13 mouse cellular contexts compared by ENCODE assay signal in genomic region chr12:109454137-109454536, GRCm38 (mm10). TPM values are rescaled to one million over a fixed set of nuclear protein-coding genes. Genes with fewer than 3 reads are reported as not detected.
DNase-seq lines count a peak whose midpoint lies in the region; ATAC-seq lines count a peak whose summit lies in the region.
"Had no signal": no experiment of that assay in that cellular context is flagged by ENCODE, and none has a peak within 500 bp of the region (broad histone marks: within the 10 kb centered on the region; RNA-seq: fewer than 3 reads in every experiment).

No protein-coding gene starts in this region.

- H3K4me3 ChIP-seq in forebrain, embryonic 10.5 days: peak overlapping the region; percentile 65
- no peak overlapping the region for H3K4me3 ChIP-seq in forebrain, embryonic 16.5 days (replicated peaks; ENCODE audit: low read length)
- H3K4me3 ChIP-seq in hindbrain, embryonic 15.5 days: peak overlapping the region; percentile 43
- peak overlapping the region; percentile 44 for H3K4me3 ChIP-seq in midbrain, embryonic 11.5 days (ENCODE audit: low read depth, low read length)

- no peak for ATAC-seq in forebrain, embryonic 16.5 days
- ATAC-seq in hindbrain, embryonic 15.5 days (ENCODE audit: low FRiP score, low read depth): no peak
- ATAC-seq in midbrain, embryonic 11.5 days (ENCODE audit: low FRiP score): no peak
- ATAC-seq: Patski had no signal

- no peaks in the 10 kb centered on the region for H3K9me3 ChIP-seq in forebrain, embryonic 10.5 days
- no peaks in the 10 kb centered on the region for H3K9me3 ChIP-seq in forebrain, embryonic 16.5 days (ENCODE audit: control insufficient read depth, low read length)
- no peaks in the 10 kb centered on the region for H3K9me3 ChIP-seq in hindbrain, embryonic 15.5 days
- no peaks in the 10 kb centered on the region for H3K9me3 ChIP-seq in midbrain, embryonic 11.5 days (ENCODE audit: control insufficient read depth, low read length)

- peaks cover 6% of the 10 kb centered on the region; the same call in 1 of the 2 replicates for H3K36me3 ChIP-seq in forebrain, embryonic 10.5 days (replicated peaks)
- no peaks in the 10 kb centered on the region for H3K36me3 ChIP-seq in forebrain, embryonic 16.5 days (ENCODE audit: control insufficient read depth, insufficient read depth)
- no peaks in the 10 kb centered on the region for H3K36me3 ChIP-seq in hindbrain, embryonic 15.5 days
- no peaks in the 10 kb centered on the region for H3K36me3 ChIP-seq in midbrain, embryonic 11.5 days (ENCODE audit: control insufficient read depth, insufficient read depth, low read length)

- H3K27ac ChIP-seq in forebrain, embryonic 10.5 days: peak overlapping the region; percentile 94
- H3K27ac ChIP-seq in forebrain, embryonic 16.5 days (ENCODE audit: low read length): no peak overlapping the region
- H3K27ac ChIP-seq in hindbrain, embryonic 15.5 days (replicated peaks): no peak overlapping the region
- H3K27ac ChIP-seq in midbrain, embryonic 11.5 days (ENCODE audit: low read depth, low read length): no peak overlapping the region

- no peak overlapping the region for H3K9ac ChIP-seq in forebrain, embryonic 16.5 days (replicated peaks; ENCODE audit: low read depth, low read length)
- H3K9ac ChIP-seq in hindbrain, embryonic 15.5 days: no peak overlapping the region
- H3K9ac ChIP-seq in midbrain, embryonic 11.5 days (ENCODE audit: low read length): peak overlapping the region; percentile 65

- no peak overlapping the region; the same call in 1 of the 2 replicates for H3K4me2 ChIP-seq in forebrain, embryonic 16.5 days (ENCODE audit: low read length)
- H3K4me2 ChIP-seq in hindbrain, embryonic 15.5 days: peak overlapping the region; percentile 92
- peak overlapping the region; percentile 63 for H3K4me2 ChIP-seq in midbrain, embryonic 11.5 days

- H3K27me3 ChIP-seq in forebrain, embryonic 10.5 days (ENCODE audit: poor library complexity, severe bottlenecking): peaks cover 100% of the 10 kb centered on the region
- peaks cover 55% of the 10 kb centered on the region for H3K27me3 ChIP-seq in forebrain, embryonic 16.5 days (replicated peaks; ENCODE audit: control insufficient read depth, insufficient read depth, low read length)
- H3K27me3 ChIP-seq in hindbrain, embryonic 15.5 days: peaks cover 40% of the 10 kb centered on the region
- H3K27me3 ChIP-seq in midbrain, embryonic 11.5 days (ENCODE audit: control insufficient read depth, insufficient read depth, low read length): peaks cover 88% of the 10 kb centered on the region

- WGBS in forebrain, embryonic 10.5 days: 7% methylated on average over 13 of the region's 13 CpGs
- 14% methylated on average over 13 of the region's 13 CpGs for WGBS in forebrain, embryonic 16.5 days
- 15% methylated on average over 13 of the region's 13 CpGs for WGBS in hindbrain, embryonic 15.5 days
- WGBS in midbrain, embryonic 11.5 days: 9% methylated on average over 13 of the region's 13 CpGs

- H3K4me1 ChIP-seq in forebrain, embryonic 10.5 days: peaks cover 97% of the 10 kb centered on the region
- peaks cover 44% of the 10 kb centered on the region for H3K4me1 ChIP-seq in forebrain, embryonic 16.5 days (replicated peaks; ENCODE audit: control insufficient read depth, insufficient read depth, low read length)
- peaks cover 52% of the 10 kb centered on the region for H3K4me1 ChIP-seq in hindbrain, embryonic 15.5 days (replicated peaks)
- H3K4me1 ChIP-seq in midbrain, embryonic 11.5 days (ENCODE audit: control insufficient read depth, insufficient read depth, low read length): peaks cover 59% of the 10 kb centered on the region

- intact Hi-C loops in gastrocnemius, postnatal 36 days (cut with DNase I): no loop called here

- DNase-seq in forebrain, embryonic 10.5 days (ENCODE audit: extremely low spot score, low spot score): peak; percentile 31
- DNase-seq in R1 (ENCODE audit: low read depth, low spot score): peak; percentile 6
- peak; percentile 90 for DNase-seq in midbrain, embryonic 11.5 days (ENCODE audit: low spot score, missing footprints)
- no peak for DNase-seq in gastrocnemius, adult 8-10 months (ENCODE audit: low spot score in 2 of 2)
- DNase-seq in spleen, postnatal 10 days (ENCODE audit: low spot score in 2 of 2): no peak
- no peak for DNase-seq in gastrocnemius, postnatal 36 days
- DNase-seq: kidney, adult 18-20 months; lung, postnatal 14 days; right cerebral cortex, adult 18-20 months; thymus, postnatal 25 days had no signal

RNA-seq across cellular contexts. Expression of gene Dlk1, which starts 1.5 kb away (rescaled TPM):
- polyA plus RNA-seq in forebrain, embryonic 10.5 days (2016; fragmentation: Nextera tagmentation; extraction: Ambion mirVana): 200 and 274 TPM in 2 replicates
- polyA plus RNA-seq in forebrain, embryonic 16.5 days (2015; fragmentation: Nextera tagmentation; extraction: Ambion mirVana): 21.2 and 34.2 TPM in 2 replicates
- polyA plus RNA-seq in hindbrain, embryonic 15.5 days (2015; fragmentation: Nextera tagmentation; extraction: Ambion mirVana): 56.8 and 61.4 TPM in 2 replicates
- 75.1 and 76.7 TPM in 2 replicates for polyA plus RNA-seq in midbrain, embryonic 11.5 days (2014; fragmentation: Nextera tagmentation; extraction: Ambion mirVana)
- 1 to 10 TPM in 2 of 4 experiments, under 1 TPM in 2; 0.56 to 1.9 (median 0.95) TPM for total RNA-seq in gastrocnemius, adult 8-10 months (2022)
- total RNA-seq in gastrocnemius, postnatal 36 days (2021): 1 to 10 TPM; 3.6 to 5.8 TPM
- polyA plus RNA-seq: Patski had no signal

Comparison
In these comparisons a context has a peak if more than half of its experiments do, and no peak if none do; other contexts are left out.
1. DNase-seq: peak in forebrain, embryonic 10.5 days (single experiment), R1 (single experiment) and midbrain, embryonic 11.5 days (single experiment); none in gastrocnemius, adult 8-10 months (0 of 2), spleen, postnatal 10 days (0 of 2) and gastrocnemius, postnatal 36 days (0 of 2).